Mouse (Mus musculus): Measurements from ENCODE around the gene Gper1. TPM values are rescaled to one million over a fixed set of nuclear protein-coding genes. Genes with fewer than 3 reads are reported as not detected.
A peak's percentile ranks its signal among the peaks of the same experiment; 100 is the strongest.
"Not testable (repeated sequence)": the region's sequence is repeated elsewhere in the genome, so short reads cannot be mapped to it uniquely, and the experiment has no call there.

Gene Gper1
- total RNA-seq, 2 experiments from 2014 or later = 3.0 to 3.5 TPM

- peak; percentile 54 to 62 for DNase-seq (ENCODE audit: low spot score in 2 of 2)
These were observed 33.3 kb upstream of the Gper1 start for GRCm38 (mm10) chr5:139389676-139390061.

GRCm38 (mm10) chr5:139390324-139391119, 32.4 kb upstream of the Gper1 start:
- not testable (repeated sequence) for DNase-seq (ENCODE audit: low spot score in 2 of 2)

GRCm38 (mm10) chr5:139391309-139391990, 31.5 kb upstream of the Gper1 start:
- no peak for DNase-seq (ENCODE audit: low spot score in 2 of 2)

DNA sequence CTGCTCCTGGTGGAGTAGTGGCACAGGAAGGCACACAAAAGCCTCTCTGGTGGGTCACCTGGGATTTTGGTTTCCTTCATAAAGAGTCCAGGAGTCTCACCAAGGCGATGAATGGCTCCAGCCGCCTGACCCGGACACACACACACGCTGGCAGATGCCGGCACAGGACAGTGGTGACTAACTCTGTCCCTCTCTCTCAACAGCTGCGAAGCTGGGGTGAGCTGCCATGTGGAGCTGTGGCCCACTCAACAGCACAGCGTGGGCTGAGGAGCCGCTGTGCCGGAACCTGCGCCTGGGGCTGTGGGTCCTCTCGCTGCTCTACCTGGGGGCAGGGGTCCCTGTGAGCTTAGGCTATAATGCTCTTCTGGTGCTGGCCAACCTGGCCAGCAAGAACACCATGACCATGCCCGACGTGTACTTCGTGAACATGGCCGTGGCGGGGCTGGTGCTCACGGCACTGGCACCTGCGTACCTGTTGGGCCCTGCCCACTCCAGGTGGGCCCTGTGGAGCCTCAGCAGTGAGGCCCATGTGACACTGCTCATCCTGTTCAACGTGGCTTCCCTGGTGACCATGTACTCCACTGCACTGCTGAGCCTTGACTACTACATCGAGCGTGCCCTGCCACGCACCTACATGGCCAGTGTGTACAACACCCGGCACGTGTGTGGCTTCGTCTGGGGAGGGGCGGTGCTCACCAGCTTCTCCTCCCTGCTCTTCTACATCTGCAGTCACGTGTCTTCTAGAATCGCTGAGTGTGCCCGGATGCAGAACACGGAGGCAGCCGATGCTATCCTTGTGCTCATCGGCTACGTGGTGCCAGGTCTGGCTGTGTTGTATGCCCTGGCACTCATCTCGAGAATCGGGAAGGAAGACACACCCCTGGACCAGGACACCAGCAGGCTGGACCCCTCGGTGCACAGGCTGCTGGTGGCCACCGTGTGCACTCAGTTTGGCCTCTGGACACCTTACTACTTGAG, 30.4 kb upstream of the Gper1 start:
- no peak for DNase-seq (ENCODE audit: low spot score in 2 of 2)

- DNase-seq (ENCODE audit: low spot score in 2 of 2) = no peak
These were observed 29.8 kb upstream of the Gper1 start for GRCm38 (mm10) chr5:139393197-139393588.

DNA sequence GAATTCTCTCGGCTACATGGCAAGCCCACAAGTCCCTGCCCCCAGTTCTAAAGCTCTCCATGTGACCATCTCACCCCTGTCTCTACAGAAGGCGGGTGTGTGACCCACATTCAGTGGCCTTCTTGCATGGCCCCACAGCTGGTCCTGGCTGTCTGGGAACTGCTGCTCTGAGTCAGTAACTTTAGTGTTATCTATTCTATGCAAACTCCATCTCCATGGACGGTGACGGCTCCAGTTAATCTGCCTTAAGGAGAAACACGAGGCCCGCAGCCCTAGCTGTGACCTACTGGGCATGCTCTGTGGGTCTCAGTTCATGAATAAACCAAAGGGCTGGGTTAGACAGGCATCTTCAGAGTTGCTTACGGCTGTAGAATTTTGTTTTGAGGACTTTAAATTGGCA, 28.6 kb upstream of the Gper1 start:
- DNase-seq (ENCODE audit: low spot score in 2 of 2) = no peak

DNA sequence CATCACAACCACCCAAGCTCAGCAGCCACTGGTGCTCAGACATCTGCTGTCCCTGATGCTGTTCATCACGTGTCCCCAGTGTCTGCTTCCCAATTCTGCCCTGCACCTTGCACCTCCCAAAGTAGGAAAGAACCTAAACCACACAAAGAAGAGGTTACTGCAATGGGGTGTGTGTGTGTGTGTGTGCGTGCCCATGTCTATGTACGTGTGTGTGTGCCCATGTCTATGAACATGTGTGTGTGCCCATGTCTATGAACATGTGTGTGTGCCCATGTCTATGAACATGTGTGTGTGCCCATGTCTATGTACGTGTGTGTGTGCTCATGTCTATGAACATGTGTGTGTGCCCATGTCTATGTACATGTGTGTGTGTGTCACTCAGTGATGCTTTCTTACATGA, 27.4 kb upstream of the Gper1 start:
- DNase-seq (ENCODE audit: low spot score in 2 of 2) = no peak

DNA sequence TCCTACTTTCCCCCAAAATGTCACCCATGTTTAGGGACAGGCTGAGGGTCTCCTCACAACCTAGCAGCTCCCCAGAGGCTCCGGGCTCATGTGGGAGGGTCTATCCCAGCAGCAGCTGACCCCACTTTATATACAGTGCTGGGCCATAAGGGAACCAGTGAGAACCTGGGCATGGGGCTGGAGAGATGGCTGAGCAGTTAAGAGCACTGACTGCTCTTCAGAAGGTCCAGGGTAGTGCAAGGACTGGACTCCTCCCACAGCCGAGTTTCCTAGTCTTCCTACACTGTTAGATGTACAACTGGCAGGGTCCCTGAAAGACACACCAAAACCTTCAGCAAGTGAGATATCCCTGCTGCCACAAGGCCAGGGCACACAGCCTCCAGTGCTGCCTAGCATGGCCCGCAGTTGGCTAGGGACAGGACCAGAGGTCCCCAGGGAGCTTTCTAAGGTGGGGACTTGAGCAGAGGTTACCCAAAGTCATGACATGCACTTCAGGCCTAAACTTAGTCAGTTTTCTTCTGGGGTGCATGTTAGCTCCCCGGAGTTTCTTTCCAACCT, 25.5 kb upstream of the Gper1 start:
- DNase-seq (ENCODE audit: low spot score in 2 of 2) = no peak

GRCm38 (mm10) chr5:139397959-139398753, 24.8 kb upstream of the Gper1 start:
- DNase-seq (ENCODE audit: low spot score in 2 of 2) = peak; percentile 96

- no peak for DNase-seq (ENCODE audit: low spot score in 2 of 2)
These were observed 24.2 kb upstream of the Gper1 start for GRCm38 (mm10) chr5:139398786-139399185.

GRCm38 (mm10) chr5:139399991-139400390, 23.0 kb upstream of the Gper1 start:
- DNase-seq (ENCODE audit: low spot score in 2 of 2) = no peak

- DNase-seq (ENCODE audit: low spot score in 2 of 2) = no peak
These were observed 20.8 kb upstream of the Gper1 start for GRCm38 (mm10) chr5:139402106-139402505.

DNA sequence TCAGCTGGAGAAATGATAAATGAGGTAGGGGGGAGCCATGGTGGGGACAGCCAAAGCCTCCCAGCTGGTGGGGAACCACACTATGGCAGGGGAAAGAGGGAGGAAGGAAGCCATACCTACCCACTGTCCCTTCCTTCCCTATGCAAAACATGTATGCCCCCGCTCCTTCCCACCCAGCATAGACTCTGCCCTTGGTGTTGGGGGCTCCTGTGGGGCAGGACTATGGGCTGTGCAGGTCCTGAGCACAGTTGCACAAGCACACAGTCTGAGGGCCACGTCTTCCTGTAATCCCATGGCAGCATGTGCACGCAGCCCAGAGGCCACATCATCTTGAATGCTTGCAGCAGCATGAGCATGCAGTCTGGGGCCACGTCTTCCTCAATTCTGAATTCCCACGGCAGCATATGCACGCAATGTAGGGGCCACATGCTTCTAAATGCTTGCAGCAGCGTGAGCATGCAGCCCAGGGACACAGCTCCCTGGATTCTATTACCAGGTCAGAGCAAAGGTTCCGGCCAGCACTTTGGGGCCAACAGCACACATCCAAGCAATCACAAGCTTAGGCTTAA, 19.2 kb upstream of the Gper1 start:
- no peak for DNase-seq (ENCODE audit: low spot score in 2 of 2)

DNA sequence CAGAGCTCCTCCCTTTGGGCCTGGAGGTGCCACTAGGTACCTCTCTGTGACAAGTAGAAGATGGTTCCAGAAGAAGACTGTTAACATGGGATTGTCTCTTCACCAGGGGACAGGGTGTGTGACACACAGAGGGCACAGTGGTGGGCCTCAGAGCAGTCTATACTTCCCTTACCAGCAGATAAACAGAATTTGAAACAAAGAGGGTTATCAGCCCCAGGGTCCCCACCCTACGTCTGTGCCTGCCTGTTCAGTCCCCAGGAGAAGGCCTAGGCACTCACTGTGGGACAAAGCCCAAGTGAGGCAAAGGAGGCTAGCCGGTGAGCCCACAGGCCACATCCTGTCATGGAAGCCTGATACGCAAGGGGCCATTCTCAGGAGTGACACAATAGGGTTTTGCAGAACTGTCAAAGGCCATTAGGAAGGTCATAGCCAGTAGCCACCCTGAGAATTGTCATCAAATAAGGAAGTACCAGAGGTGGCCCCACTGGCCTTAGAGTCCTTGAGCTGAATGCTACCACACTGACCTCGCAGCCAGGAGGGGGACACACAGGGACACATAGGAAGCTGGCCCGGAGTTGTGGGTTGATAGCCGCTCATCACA, 18.1 kb upstream of the Gper1 start, which contains the start of gene C130050O18Rik:
Gene C130050O18Rik (plus strand): TSS at position 480 of the 601 bp plus-strand sequence.
- DNase-seq (ENCODE audit: low spot score in 2 of 2) = no peak

- no peak for DNase-seq (ENCODE audit: low spot score in 2 of 2)
These were observed 17.5 kb upstream of the Gper1 start for GRCm38 (mm10) chr5:139405478-139405877.

DNA sequence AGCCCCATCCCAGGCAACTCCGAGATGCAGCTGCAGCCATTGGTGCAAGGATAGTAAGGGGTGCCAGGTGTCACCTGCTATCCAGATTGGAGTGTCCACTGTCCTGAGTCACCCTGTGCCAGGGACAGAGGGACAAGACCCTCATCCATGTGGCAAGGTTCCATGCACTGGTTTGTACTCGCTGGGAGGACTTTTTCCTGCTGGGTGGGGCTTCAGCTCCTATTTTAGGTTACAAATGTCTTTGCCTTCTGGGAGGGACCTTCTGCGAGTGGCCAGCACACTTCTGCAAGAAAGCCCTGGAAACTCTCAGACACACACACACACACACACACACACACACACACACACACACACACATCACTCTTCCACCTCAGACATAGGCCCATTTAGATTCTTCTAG, 17.0 kb upstream of the Gper1 start:
- DNase-seq (ENCODE audit: low spot score in 2 of 2) = no peak

DNA sequence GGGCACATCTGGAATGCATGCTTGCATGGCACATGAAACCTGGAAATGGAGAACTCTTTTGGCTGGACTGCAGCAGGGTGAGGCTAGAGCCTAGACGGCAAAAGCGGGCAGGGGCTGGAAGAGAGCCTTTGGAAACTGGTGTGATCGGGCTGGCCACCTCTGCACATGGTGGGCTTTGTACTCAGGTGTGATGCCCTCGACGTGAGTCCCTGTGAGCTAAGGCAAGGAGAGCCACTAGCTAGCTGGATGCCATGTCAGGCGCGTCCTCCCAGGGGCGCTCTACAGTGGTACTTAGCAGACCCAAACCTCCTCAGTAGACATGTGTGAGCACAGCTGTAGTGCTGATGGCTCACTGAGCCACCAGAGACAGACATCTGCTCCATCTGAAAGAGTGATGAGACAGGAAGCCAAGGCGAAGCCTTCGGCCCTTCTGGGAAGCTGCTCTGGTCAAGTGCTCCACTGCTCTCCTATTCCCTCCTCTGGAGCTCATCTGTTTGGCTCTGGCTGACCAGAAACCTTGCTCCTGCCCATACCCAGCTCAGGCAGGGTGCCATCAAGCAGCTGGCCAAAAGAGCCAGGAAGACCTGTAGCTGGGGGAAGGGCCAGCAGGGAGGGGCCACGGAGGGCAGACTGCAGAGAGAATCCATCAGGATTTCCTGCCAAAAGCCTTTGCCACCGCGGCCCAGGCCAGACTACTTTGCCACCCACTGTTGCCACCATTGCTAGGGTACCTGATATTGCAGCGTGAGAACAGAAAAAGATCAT, 15.6 kb upstream of the Gper1 start:
- no peak for DNase-seq (ENCODE audit: low spot score in 2 of 2)

DNA sequence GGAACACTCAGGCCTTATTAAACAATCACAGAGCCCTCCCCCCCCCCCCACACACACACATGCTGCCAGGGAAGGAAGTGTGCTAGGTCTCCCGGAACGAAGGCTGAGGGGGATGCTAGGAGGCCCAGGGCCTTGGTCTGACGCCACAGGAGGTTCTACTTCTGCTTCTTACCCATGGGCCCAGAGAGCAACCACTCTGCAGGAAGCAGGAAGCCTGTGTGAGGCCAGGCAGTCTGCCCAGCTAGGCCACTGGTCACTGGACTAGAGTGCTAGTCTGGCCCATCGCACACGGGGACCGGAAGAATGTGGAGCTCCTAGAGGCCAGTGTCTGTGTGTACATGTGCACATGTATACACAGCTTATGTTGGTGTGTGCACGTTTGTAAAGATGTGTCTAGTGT, 14.4 kb upstream of the Gper1 start:
- no peak for DNase-seq (ENCODE audit: low spot score in 2 of 2)

GRCm38 (mm10) chr5:139409412-139409811, 13.5 kb upstream of the Gper1 start:
- DNase-seq (ENCODE audit: low spot score in 2 of 2) = no peak

Measured in layer of hippocampus, postnatal 14 days (tissue).